Comparison of ENCODE assay signal across 12 mouse cellular contexts in the genomic region with DNA sequence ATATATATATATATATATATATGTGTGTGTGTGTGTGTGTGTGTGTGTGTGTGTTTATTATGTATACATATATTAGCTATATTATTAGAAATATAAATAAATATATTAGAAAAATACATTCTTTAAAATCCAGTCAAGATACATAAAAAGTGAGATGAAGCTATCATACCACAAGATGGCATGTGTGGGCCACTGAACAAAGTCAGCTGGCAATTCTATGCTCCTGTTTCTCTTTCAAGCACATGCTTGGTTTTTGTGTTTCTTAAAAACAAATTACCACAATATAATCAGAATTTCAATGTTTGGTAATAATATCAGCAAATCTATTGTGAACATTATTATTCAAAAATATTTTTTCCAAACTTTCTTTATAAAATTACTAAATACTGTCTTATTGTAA.
DNase-seq lines count a peak whose midpoint lies in the region.
"Had no signal": no experiment of that assay in that cellular context is flagged by ENCODE, and none has a peak within 500 bp of the region (broad histone marks: within the 10 kb centered on the region; RNA-seq: fewer than 3 reads in every experiment).

No protein-coding gene starts in this region.

- DNase-seq in cerebellum, postnatal 14 days: peak; percentile 14 to 33
- no peak for DNase-seq in cerebellum, postnatal 36 days
- DNase-seq in left cerebral cortex, postnatal 25 days (ENCODE audit: low spot score in 2 of 2): peak; percentile 6 to 16
- no peak for DNase-seq in left cerebral cortex, adult 8-10 months (ENCODE audit: low spot score in 2 of 2)
- peak; percentile 23 for DNase-seq in ZHBTc4 (ENCODE audit: low read depth, low spot score)
- peak; percentile 54 for DNase-seq in retina, embryonic 14.5 days (ENCODE audit: low spot score)
- DNase-seq in ovary, adult 18-20 months (ENCODE audit: low spot score): no peak
- no peak for DNase-seq in layer of hippocampus, adult 9-11 months
- DNase-seq: B cell, adult 2 months; gastrocnemius, postnatal 25 days; heart, postnatal 14 days; liver had no signal

- intact Hi-C loops in left cerebral cortex, postnatal 25 days (cut with DNase I): loop anchor here (5.0 kb wide), 1 partner anchor 1834 kb away; no protein-coding TSS in a partner anchor

Comparison
In these comparisons a context has a peak if more than half of its experiments do, and no peak if none do; other contexts are left out.
1. DNase-seq: peak in cerebellum, postnatal 14 days (2 of 2), left cerebral cortex, postnatal 25 days (2 of 2), ZHBTc4 (single experiment) and retina, embryonic 14.5 days (single experiment); none in cerebellum, postnatal 36 days (0 of 2), left cerebral cortex, adult 8-10 months (0 of 2), ovary, adult 18-20 months (single experiment) and layer of hippocampus, adult 9-11 months (single experiment).